Mouse (Mus musculus) forebrain, embryonic 14.5 days (tissue): ENCODE results near the gene Cd320. TPM values are rescaled to one million over a fixed set of nuclear protein-coding genes. Genes with fewer than 3 reads are reported as not detected.
A peak's percentile ranks its signal among the peaks of the same experiment; 100 is the strongest.
"Not testable (repeated sequence)": the region's sequence is repeated elsewhere in the genome, so short reads cannot be mapped to it uniquely, and the experiment has no call there.

ENCODE experiments used
- ATAC-seq: fragments of 200-750 bp; cut with Nextera tagmentation; 2 replicates; pipeline ENCODE4 v1.8.0; 2017; ENCODE audit warnings: mild to moderate bottlenecking, moderate library complexity
- DNase-seq: peaks from one replicate; pipeline ENCODE4 v3.0.0-alpha.2; 2015; ENCODE audit warnings: low spot score
- H3K27ac ChIP-seq: fragments of 300-500 bp; sonication (generic); 2 replicates; pipeline ENCODE4 v1.5.1; 2014; ENCODE audit warnings: low read depth, mild to moderate bottlenecking, control low read depth, low read length, moderate library complexity
- H3K27me3 ChIP-seq: fragments of 300-500 bp; sonication (generic); replicated peaks from 2 replicates; pipeline ENCODE4 v1.6.1; 2014; ENCODE audit warnings: low read length, control low read depth, mixed read lengths; ENCODE audit not compliant: control insufficient read depth, insufficient read depth
- H3K36me3 ChIP-seq: fragments of 300-500 bp; sonication (generic); 2 replicates; pipeline ENCODE4 v1.6.1; 2014; ENCODE audit warnings: low read length, control low read depth; ENCODE audit not compliant: control insufficient read depth, insufficient read depth
- H3K4me1 ChIP-seq: fragments of 300-500 bp; sonication (generic); 2 replicates; pipeline ENCODE4 v1.6.1; 2014; ENCODE audit warnings: antibody characterized with exemption, low read length, control low read depth; ENCODE audit not compliant: control insufficient read depth, insufficient read depth
- H3K4me2 ChIP-seq: fragments of 300-500 bp; sonication (generic); 2 replicates; pipeline ENCODE4 v1.6.1; 2014; ENCODE audit warnings: mild to moderate bottlenecking, control low read depth, low read length
- H3K4me3 ChIP-seq: fragments of 300-500 bp; sonication (generic); 2 replicates; pipeline ENCODE4 v1.5.1; 2014; ENCODE audit warnings: low read depth, low read length, control low read depth
- H3K9ac ChIP-seq: fragments of 300-500 bp; sonication (generic); 2 replicates; pipeline ENCODE4 v1.6.1; 2014; ENCODE audit warnings: mild to moderate bottlenecking, low read length, control low read depth, moderate library complexity
- H3K9me3 ChIP-seq: fragments of 300-500 bp; sonication (generic); replicated peaks from 2 replicates; pipeline ENCODE4 v1.6.1; 2016; ENCODE audit warnings: low read length, control low read depth, mixed read lengths; ENCODE audit not compliant: control insufficient read depth
- WGBS: fragments of 180-500 bp; shearing (Covaris S2); extraction: QIAGEN DNeasy Blood & Tissue Kit; methylation state at CpG from one replicate; pipeline ENCODE4 v1.1.7; 2014; 5-methylcytosine and 5-hydroxymethylcytosine counted together
- polyA plus RNA-seq: library from polyadenylated mRNA; unstranded; fragments of >200 nt; fragmentation: Nextera tagmentation; extraction: Ambion mirVana; gene quantifications from 2 replicates; pipeline ENCODE4 v1.2.1, GENCODE M21; 2014

Cd320 gene
- polyA plus RNA-seq, 1 experiment from 2014 or later, result 86.0 TPM

DNA sequence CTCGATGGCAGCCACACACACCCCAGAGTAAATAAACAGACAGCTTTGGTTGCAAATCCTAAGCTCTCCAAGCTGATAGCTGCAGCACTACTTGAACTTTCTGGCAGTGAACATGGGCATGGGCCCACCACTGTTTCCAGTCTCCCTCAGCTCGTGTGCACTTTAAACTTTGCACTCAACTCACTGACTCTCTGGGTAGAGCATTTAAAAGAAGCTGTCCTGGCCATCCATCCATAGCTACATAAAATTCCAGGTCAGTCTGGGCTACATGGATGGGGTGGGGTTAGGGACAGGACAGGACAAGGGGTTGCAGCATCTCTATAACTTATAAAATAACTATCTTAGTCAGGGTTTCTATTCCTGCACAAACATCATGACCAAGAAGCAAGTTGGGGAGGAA is 44.9 kb downstream of the Cd320 start:
- H3K9me3 ChIP-seq, ATAC-seq, H3K27me3 ChIP-seq, H3K4me3 ChIP-seq, H3K27ac ChIP-seq, DNase-seq, H3K9ac ChIP-seq, H3K4me2 ChIP-seq, H3K4me1 ChIP-seq: not testable (repeated sequence)
- H3K36me3 ChIP-seq, result peaks cover 14% of the 10 kb centered on the region
- 82% methylated on average over 2 of the region's 2 CpGs for WGBS

DNA sequence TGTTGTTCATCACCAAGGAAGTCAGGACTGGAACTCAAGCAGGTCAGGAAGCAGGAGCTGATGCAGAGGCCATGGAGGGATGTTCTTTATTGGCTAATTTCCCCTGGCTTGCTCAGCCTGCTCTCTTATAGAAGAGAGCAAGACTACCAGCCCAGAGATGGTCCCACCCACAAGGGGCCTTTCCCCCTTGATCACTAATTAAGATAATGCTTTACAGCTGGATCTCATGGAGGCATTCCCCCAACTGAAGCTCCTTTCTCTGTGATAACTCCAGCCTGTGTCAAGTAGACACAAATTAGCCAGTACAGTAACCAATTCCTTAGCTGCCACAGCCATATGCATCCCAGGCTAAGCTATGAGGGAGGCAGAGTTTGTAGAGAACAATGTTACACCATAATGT is 45.3 kb downstream of the Cd320 start:
- not testable (repeated sequence) for H3K9me3 ChIP-seq, H3K9ac ChIP-seq, H3K4me3 ChIP-seq, ATAC-seq, H3K27ac ChIP-seq, H3K27me3 ChIP-seq, H3K4me1 ChIP-seq, DNase-seq
- Histone ChIP-seq H3K36me3 (peaks cover 12% of the 10 kb centered on the region), H3K4me2 (peak overlapping the region; percentile 60)

- H3K27me3 ChIP-seq, ATAC-seq, H3K36me3 ChIP-seq, H3K9me3 ChIP-seq, DNase-seq, H3K27ac ChIP-seq, H3K4me1 ChIP-seq: not testable (repeated sequence)
- Histone ChIP-seq H3K4me3 (peak overlapping the region; percentile 54), H3K9ac (peak overlapping the region; percentile 65), H3K4me2 (peak overlapping the region; percentile 60)
- under 1% methylated on average over 43 of the region's 44 CpGs for WGBS
These were observed 47.1 kb downstream of the Cd320 start for GRCm38 (mm10) chr17:33889941-33890532.

DNA sequence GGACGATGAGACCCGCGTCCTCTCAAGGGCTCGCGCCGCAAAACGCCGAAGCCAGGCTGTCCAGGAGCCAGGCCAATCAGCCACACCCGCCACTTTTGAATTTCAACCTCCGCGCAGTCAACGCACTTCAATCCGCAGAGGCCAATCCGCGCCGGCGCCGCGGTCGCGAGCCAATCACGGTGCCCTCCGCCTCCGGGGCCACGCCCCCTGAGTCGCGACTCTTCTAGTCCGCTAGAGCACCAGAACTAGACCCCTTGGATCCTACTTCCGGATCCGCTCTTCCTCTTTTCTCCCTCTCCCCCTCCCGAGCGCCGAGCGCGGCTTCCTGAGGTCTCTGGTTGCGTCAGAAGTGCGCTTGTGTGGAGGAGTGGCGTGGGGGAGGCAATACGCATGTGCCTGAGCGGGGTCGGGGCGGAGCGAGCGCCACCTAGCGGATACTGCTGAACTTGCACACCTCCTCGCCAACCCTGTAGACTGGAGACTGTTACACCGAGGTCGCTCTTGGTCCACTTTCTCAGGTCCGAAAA is 47.7 kb downstream of the Cd320 start, which contains the start of gene Kifc1:
Gene Kifc1, minus strand, starts transcription at position 129 of the 527 bp plus-strand sequence.
- ATAC-seq (peak; percentile 100), DNase-seq (peak; percentile 100)

GRCm38 (mm10) chr17:33891357-33891756 is 48.5 kb downstream of the Cd320 start:
- Histone ChIP-seq H3K9ac (no peak overlapping the region), H3K4me1 (peaks cover 4% of the 10 kb centered on the region; the same call in 1 of the 2 replicates), H3K4me2 (no peak overlapping the region), H3K27me3 (no peaks in the 10 kb centered on the region), H3K9me3 (no peaks in the 10 kb centered on the region), H3K36me3 (peaks cover under 1% of the 10 kb centered on the region; the same call in 1 of the 2 replicates), H3K4me3 (no peak overlapping the region), H3K27ac (no peak overlapping the region)
- DNase-seq, result no peak
- WGBS, result 73% methylated on average over 2 of the region's 2 CpGs
- ATAC-seq, result no peak

More for the DNA sequence above, 47.7 kb downstream of the Cd320 start, which contains the start of gene Kifc1:
- Histone ChIP-seq H3K27me3 (no peaks in the 10 kb centered on the region), H3K4me1 (peaks cover 4% of the 10 kb centered on the region; the same call in 1 of the 2 replicates), H3K4me3 (peak within 1 kb of the TSS; percentile 54), H3K9ac (peak within 1 kb of the TSS; percentile 65), H3K4me2 (peak within 1 kb of the TSS; percentile 60), H3K9me3 (no peaks in the 10 kb centered on the region), H3K36me3 (peaks cover 8% of the 10 kb centered on the region), H3K27ac (no peak within 1 kb of the TSS)
- 0% methylated on average over 49 of the region's 49 CpGs for WGBS

GRCm38 (mm10) chr17:33891892-33892291 is 49.0 kb downstream of the Cd320 start:
- H3K36me3 ChIP-seq, H3K27me3 ChIP-seq, H3K4me1 ChIP-seq, H3K4me3 ChIP-seq, DNase-seq, H3K9me3 ChIP-seq, ATAC-seq, H3K27ac ChIP-seq, H3K4me2 ChIP-seq, H3K9ac ChIP-seq: not testable (repeated sequence)
- WGBS, result 71% methylated on average over 6 of the region's 6 CpGs

GRCm38 (mm10) chr17:33892429-33892828 is 49.5 kb downstream of the Cd320 start:
- 27% methylated on average over 7 of the region's 7 CpGs for WGBS
- H3K9me3 ChIP-seq, result no peaks in the 10 kb centered on the region
- peaks cover 4% of the 10 kb centered on the region; the same call in 1 of the 2 replicates for H3K4me1 ChIP-seq
- H3K4me2 ChIP-seq, result no peak overlapping the region
- H3K36me3 ChIP-seq, result no peaks in the 10 kb centered on the region
- no peak overlapping the region for H3K27ac ChIP-seq
- no peak for DNase-seq
- H3K4me3 ChIP-seq, result no peak overlapping the region
- no peaks in the 10 kb centered on the region for H3K27me3 ChIP-seq
- H3K9ac ChIP-seq, result no peak overlapping the region
- ATAC-seq, result no peak

- H3K4me3 ChIP-seq, H3K27ac ChIP-seq, H3K36me3 ChIP-seq, ATAC-seq, DNase-seq, H3K9me3 ChIP-seq, H3K4me1 ChIP-seq, H3K27me3 ChIP-seq, H3K4me2 ChIP-seq, H3K9ac ChIP-seq: not testable (repeated sequence)
- 81% methylated on average over 4 of the region's 4 CpGs for WGBS
These were observed 50.1 kb downstream of the Cd320 start for GRCm38 (mm10) chr17:33893011-33893410.

- no peak overlapping the region for H3K4me3 ChIP-seq
- DNase-seq (peak; percentile 73), ATAC-seq (no peak)
- WGBS, result 43% methylated on average over 6 of the region's 6 CpGs
- H3K27me3 ChIP-seq, result no peaks in the 10 kb centered on the region
- H3K27ac ChIP-seq, result no peak overlapping the region
- H3K4me2 ChIP-seq, result no peak overlapping the region
- H3K4me1 ChIP-seq, result no peaks in the 10 kb centered on the region
- no peaks in the 10 kb centered on the region for H3K36me3 ChIP-seq
- H3K9me3 ChIP-seq, result no peaks in the 10 kb centered on the region
- no peak overlapping the region for H3K9ac ChIP-seq
These were observed 54.4 kb downstream of the Cd320 start for GRCm38 (mm10) chr17:33897114-33897794.
